Mouse (Mus musculus): ENCODE data around the gene Olfml2b.

DNA sequence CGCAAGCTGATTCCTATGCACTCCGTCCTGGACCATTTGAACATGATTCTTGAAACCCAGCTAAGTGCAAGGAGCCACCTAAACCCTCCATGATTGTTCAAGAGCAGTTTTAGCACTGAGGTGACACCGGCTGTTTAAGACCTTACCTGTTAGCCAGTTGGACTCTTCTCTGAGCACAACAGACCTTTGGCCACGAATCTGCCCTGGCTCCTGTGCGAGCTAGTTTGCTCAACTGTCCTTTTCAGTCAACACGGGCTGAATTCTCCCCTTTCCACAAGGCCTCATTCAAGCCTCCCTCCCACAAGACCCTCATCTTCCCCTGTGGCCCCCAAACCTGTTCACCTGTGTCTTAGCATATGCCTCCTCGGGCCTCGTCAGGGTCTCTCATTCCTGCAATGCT lies 52.7 kb downstream of the Olfml2b start:
- TF ChIP-seq CTCF (IDR thresholded peaks at IDR 0.05; ENCODE audit: low read depth, low read length) (no peak), POLR2A (IDR thresholded peaks at IDR 0.05; ENCODE audit: insufficient read depth, low read length) (no peak), EP300 (IDR thresholded peaks at IDR 0.05; ENCODE audit: insufficient read depth, low read depth, low read length) (no peak)
